Mouse (Mus musculus): ENCODE measurements at regions not wholly inside any gene's neighbourhood (a gene's known extent, or its start where the extent isn't known, plus 50 kb on each side); places are given as distances from the start of the nearest gene placed in this dataset.

- Histone ChIP-seq H3K9ac (ENCODE audit: low read depth, low read length) (no peak overlapping the region), H3K4me1 (replicated peaks; ENCODE audit: control insufficient read depth, insufficient read depth, low read length) (no peaks in the 10 kb centered on the region), H3K27me3 (ENCODE audit: control insufficient read depth, insufficient read depth, low read length) (no peaks in the 10 kb centered on the region), H3K27ac (ENCODE audit: low read depth, low read length) (no peak overlapping the region), H3K36me3 (ENCODE audit: control insufficient read depth, insufficient read depth, low read length) (no peaks in the 10 kb centered on the region), H3K4me2 (replicated peaks; ENCODE audit: low read depth, low read length) (no peak overlapping the region), H3K9me3 (ENCODE audit: control insufficient read depth, low read length) (no peaks in the 10 kb centered on the region), H3K4me3 (ENCODE audit: low read depth, low read length) (no peak overlapping the region)
- ATAC-seq (ENCODE audit: low FRiP score) (no peak), DNase-seq (ENCODE audit: low spot score) (no peak)
- WGBS = 78% methylated on average over 5 of the region's 5 CpGs
Observed at GRCm38 (mm10) chr16:73350698-73351097, 1042.6 kb downstream of the Robo1 start.

DNA sequence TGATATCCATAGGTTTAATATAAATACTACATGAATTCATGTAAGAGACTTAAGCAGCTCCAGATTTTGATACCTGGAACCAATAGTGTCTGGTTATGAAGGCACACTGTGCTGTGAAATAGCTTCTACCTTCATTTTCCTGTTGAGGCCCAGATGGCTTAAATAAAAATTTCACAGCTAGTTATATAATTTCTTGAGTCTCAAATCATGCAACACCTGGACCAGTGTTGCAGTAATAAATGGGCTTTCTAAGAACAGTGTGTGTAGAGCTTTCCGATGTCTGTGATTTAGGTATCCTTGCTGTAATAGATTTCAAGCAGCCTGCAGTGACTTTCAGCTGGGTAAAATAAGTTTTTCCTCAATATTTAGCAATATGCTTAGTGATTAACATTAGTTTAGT is 1035.8 kb downstream of the Robo1 start:
- no peak overlapping the region for H3K4me3 ChIP-seq (ENCODE audit: low read depth, low read length)
- H3K36me3 ChIP-seq (ENCODE audit: control insufficient read depth, insufficient read depth, low read length) = no peaks in the 10 kb centered on the region
- no peaks in the 10 kb centered on the region for H3K27me3 ChIP-seq (ENCODE audit: control insufficient read depth, insufficient read depth, low read length)
- H3K4me1 ChIP-seq (replicated peaks; ENCODE audit: control insufficient read depth, insufficient read depth, low read length) = no peaks in the 10 kb centered on the region
- no peaks in the 10 kb centered on the region for H3K9me3 ChIP-seq (ENCODE audit: control insufficient read depth, low read length)
- H3K4me2 ChIP-seq (replicated peaks; ENCODE audit: low read depth, low read length) = no peak overlapping the region
- H3K9ac ChIP-seq (ENCODE audit: low read depth, low read length) = no peak overlapping the region
- no peak for ATAC-seq (ENCODE audit: low FRiP score)
- no peak overlapping the region for H3K27ac ChIP-seq (ENCODE audit: low read depth, low read length)
- DNase-seq (ENCODE audit: low spot score) = no peak
- 85% methylated on average over 1 of the region's 1 CpGs for WGBS

GRCm38 (mm10) chr16:73343531-73343930 is 1035.4 kb downstream of the Robo1 start:
- H3K9ac ChIP-seq (ENCODE audit: low read depth, low read length) = no peak overlapping the region
- no peak for ATAC-seq (ENCODE audit: low FRiP score)
- no peak overlapping the region for H3K4me2 ChIP-seq (replicated peaks; ENCODE audit: low read depth, low read length)
- DNase-seq (ENCODE audit: low spot score) = no peak
- no peaks in the 10 kb centered on the region for H3K27me3 ChIP-seq (ENCODE audit: control insufficient read depth, insufficient read depth, low read length)
- H3K4me3 ChIP-seq (ENCODE audit: low read depth, low read length) = no peak overlapping the region
- H3K9me3 ChIP-seq (ENCODE audit: control insufficient read depth, low read length) = no peaks in the 10 kb centered on the region
- H3K4me1 ChIP-seq (replicated peaks; ENCODE audit: control insufficient read depth, insufficient read depth, low read length) = no peaks in the 10 kb centered on the region
- WGBS = 84% methylated on average over 3 of the region's 3 CpGs
- H3K27ac ChIP-seq (ENCODE audit: low read depth, low read length) = no peak overlapping the region
- no peaks in the 10 kb centered on the region for H3K36me3 ChIP-seq (ENCODE audit: control insufficient read depth, insufficient read depth, low read length)

DNA sequence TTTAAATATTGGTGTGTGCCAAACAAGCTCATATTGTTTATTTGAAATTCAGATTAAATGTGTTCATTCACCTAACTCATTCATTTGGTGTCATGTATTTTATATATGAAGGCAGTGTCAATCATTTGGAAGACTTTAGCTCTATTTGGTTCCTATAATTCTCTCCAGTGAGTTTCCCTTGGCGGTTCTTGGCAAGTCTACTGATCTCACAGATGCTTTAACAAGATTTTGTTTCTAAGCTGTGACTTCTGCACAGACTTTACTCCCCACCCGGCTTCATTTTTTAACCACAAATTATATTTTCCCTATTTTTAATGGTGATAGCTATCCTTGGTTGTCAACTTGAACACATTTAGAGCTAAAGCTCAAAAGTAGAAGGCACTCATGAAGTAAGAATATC is 1009.5 kb downstream of the Robo1 start:
- Histone ChIP-seq H3K9me3 (ENCODE audit: control insufficient read depth, low read length) (no peaks in the 10 kb centered on the region), H3K4me3 (ENCODE audit: low read depth, low read length) (no peak overlapping the region), H3K4me2 (replicated peaks; ENCODE audit: low read depth, low read length) (no peak overlapping the region), H3K4me1 (replicated peaks; ENCODE audit: control insufficient read depth, insufficient read depth, low read length) (no peaks in the 10 kb centered on the region), H3K27me3 (ENCODE audit: control insufficient read depth, insufficient read depth, low read length) (no peaks in the 10 kb centered on the region), H3K9ac (ENCODE audit: low read depth, low read length) (no peak overlapping the region), H3K27ac (ENCODE audit: low read depth, low read length) (no peak overlapping the region), H3K36me3 (ENCODE audit: control insufficient read depth, insufficient read depth, low read length) (no peaks in the 10 kb centered on the region)
- DNase-seq (ENCODE audit: low spot score) = no peak
- ATAC-seq (ENCODE audit: low FRiP score) = no peak
- WGBS = 93% methylated on average over 2 of the region's 2 CpGs

GRCm38 (mm10) chr16:73310096-73310495 is 1002.0 kb downstream of the Robo1 start:
- H3K4me1 ChIP-seq (replicated peaks; ENCODE audit: control insufficient read depth, insufficient read depth, low read length) = no peaks in the 10 kb centered on the region
- WGBS = 78% methylated on average over 5 of the region's 5 CpGs
- ATAC-seq (ENCODE audit: low FRiP score) (no peak), DNase-seq (ENCODE audit: low spot score) (no peak)
- H3K9me3 ChIP-seq (ENCODE audit: control insufficient read depth, low read length) = no peaks in the 10 kb centered on the region
- no peak overlapping the region for H3K9ac ChIP-seq (ENCODE audit: low read depth, low read length)
- H3K36me3 ChIP-seq (ENCODE audit: control insufficient read depth, insufficient read depth, low read length) = no peaks in the 10 kb centered on the region
- no peak overlapping the region for H3K4me3 ChIP-seq (ENCODE audit: low read depth, low read length)
- no peak overlapping the region for H3K27ac ChIP-seq (ENCODE audit: low read depth, low read length)
- H3K27me3 ChIP-seq (ENCODE audit: control insufficient read depth, insufficient read depth, low read length) = no peaks in the 10 kb centered on the region
- no peak overlapping the region for H3K4me2 ChIP-seq (replicated peaks; ENCODE audit: low read depth, low read length)

GRCm38 (mm10) chr16:73279951-73280350 is 971.8 kb downstream of the Robo1 start:
- Histone ChIP-seq H3K27me3 (ENCODE audit: control insufficient read depth, insufficient read depth, low read length) (no peaks in the 10 kb centered on the region), H3K4me1 (replicated peaks; ENCODE audit: control insufficient read depth, insufficient read depth, low read length) (no peaks in the 10 kb centered on the region), H3K4me3 (ENCODE audit: low read depth, low read length) (no peak overlapping the region), H3K36me3 (ENCODE audit: control insufficient read depth, insufficient read depth, low read length) (no peaks in the 10 kb centered on the region), H3K27ac (ENCODE audit: low read depth, low read length) (no peak overlapping the region), H3K4me2 (replicated peaks; ENCODE audit: low read depth, low read length) (no peak overlapping the region), H3K9ac (ENCODE audit: low read depth, low read length) (no peak overlapping the region), H3K9me3 (ENCODE audit: control insufficient read depth, low read length) (no peaks in the 10 kb centered on the region)
- WGBS = 57% methylated on average over 11 of the region's 11 CpGs
- peak; percentile 10 for DNase-seq (ENCODE audit: low spot score)
- ATAC-seq (ENCODE audit: low FRiP score) = no peak

GRCm38 (mm10) chr16:73259691-73260090 is 951.6 kb downstream of the Robo1 start:
- H3K9me3 ChIP-seq (ENCODE audit: control insufficient read depth, low read length) = no peaks in the 10 kb centered on the region
- no peaks in the 10 kb centered on the region for H3K36me3 ChIP-seq (ENCODE audit: control insufficient read depth, insufficient read depth, low read length)
- no peak overlapping the region for H3K27ac ChIP-seq (ENCODE audit: low read depth, low read length)
- no peaks in the 10 kb centered on the region for H3K27me3 ChIP-seq (ENCODE audit: control insufficient read depth, insufficient read depth, low read length)
- no peak for ATAC-seq (ENCODE audit: low FRiP score)
- no peak for DNase-seq (ENCODE audit: low spot score)
- WGBS = 83% methylated on average over 1 of the region's 1 CpGs
- H3K4me2 ChIP-seq (replicated peaks; ENCODE audit: low read depth, low read length) = no peak overlapping the region
- H3K4me3 ChIP-seq (ENCODE audit: low read depth, low read length) = no peak overlapping the region
- H3K4me1 ChIP-seq (replicated peaks; ENCODE audit: control insufficient read depth, insufficient read depth, low read length) = no peaks in the 10 kb centered on the region
- H3K9ac ChIP-seq (ENCODE audit: low read depth, low read length) = no peak overlapping the region

DNA sequence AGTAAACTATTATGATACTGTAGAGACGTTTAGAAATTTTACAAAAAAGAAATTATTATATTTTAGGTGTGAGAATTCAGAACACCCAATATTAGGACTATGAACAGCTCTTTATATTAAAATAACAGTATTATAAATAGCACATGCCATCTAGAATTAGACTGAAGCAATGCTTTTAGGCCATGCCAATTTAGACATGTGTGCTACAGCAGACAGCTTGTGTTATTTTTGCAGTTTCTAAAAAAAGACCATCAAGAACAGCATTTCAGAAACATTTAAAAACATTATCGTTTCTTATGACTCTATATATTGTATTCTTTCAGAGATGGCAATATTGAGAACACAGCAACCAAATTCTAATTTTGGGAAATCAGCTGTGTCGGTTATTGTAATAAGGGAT is 951.2 kb downstream of the Robo1 start:
- Histone ChIP-seq H3K27me3 (ENCODE audit: control insufficient read depth, insufficient read depth, low read length) (no peaks in the 10 kb centered on the region), H3K9me3 (ENCODE audit: control insufficient read depth, low read length) (no peaks in the 10 kb centered on the region), H3K9ac (ENCODE audit: low read depth, low read length) (no peak overlapping the region), H3K27ac (ENCODE audit: low read depth, low read length) (no peak overlapping the region), H3K4me3 (ENCODE audit: low read depth, low read length) (no peak overlapping the region), H3K4me1 (replicated peaks; ENCODE audit: control insufficient read depth, insufficient read depth, low read length) (no peaks in the 10 kb centered on the region), H3K4me2 (replicated peaks; ENCODE audit: low read depth, low read length) (no peak overlapping the region), H3K36me3 (ENCODE audit: control insufficient read depth, insufficient read depth, low read length) (no peaks in the 10 kb centered on the region)
- DNase-seq (ENCODE audit: low spot score) = no peak
- ATAC-seq (ENCODE audit: low FRiP score) = no peak
- 87% methylated on average over 3 of the region's 3 CpGs for WGBS

GRCm38 (mm10) chr16:73245073-73245590 is 937.0 kb downstream of the Robo1 start:
- 85% methylated on average over 2 of the region's 2 CpGs for WGBS

More at GRCm38 (mm10) chr16:73245073-73245590, 937.0 kb downstream of the Robo1 start:
- H3K36me3 ChIP-seq (ENCODE audit: control insufficient read depth, insufficient read depth, low read length) = no peaks in the 10 kb centered on the region
- no peaks in the 10 kb centered on the region for H3K9me3 ChIP-seq (ENCODE audit: control insufficient read depth, low read length)
- no peaks in the 10 kb centered on the region for H3K4me1 ChIP-seq (replicated peaks; ENCODE audit: control insufficient read depth, insufficient read depth, low read length)
- H3K4me2 ChIP-seq (replicated peaks; ENCODE audit: low read depth, low read length) = no peak overlapping the region
- no peak overlapping the region for H3K27ac ChIP-seq (ENCODE audit: low read depth, low read length)
- no peak overlapping the region for H3K9ac ChIP-seq (ENCODE audit: low read depth, low read length)
- DNase-seq (ENCODE audit: low spot score) (no peak), ATAC-seq (ENCODE audit: low FRiP score) (no peak)
- H3K4me3 ChIP-seq (ENCODE audit: low read depth, low read length) = no peak overlapping the region
- H3K27me3 ChIP-seq (ENCODE audit: control insufficient read depth, insufficient read depth, low read length) = no peaks in the 10 kb centered on the region
